Mouse (Mus musculus) liver, adult (tissue): ENCODE results near the gene Olfr918.

Source experiments
- GATA4 ChIP-seq: IDR thresholded peaks from 2 replicates; pipeline ENCODE4 v1.6.1; 2014; ENCODE audit warnings: mild to moderate bottlenecking, low read length; ENCODE audit not compliant: insufficient replicate concordance

Gene Olfr918

GRCm38 (mm10) chr9:38674501-38674900 lies at the start of gene Olfr918:
Gene Olfr918 (minus strand): TSS chr9:38674601.
- no peak for TF ChIP-seq GATA4

- TF ChIP-seq GATA4 = no peak
These were observed 49.6 kb upstream of the Olfr918 start for GRCm38 (mm10) chr9:38724044-38724443.

- no peak for TF ChIP-seq GATA4
These were observed 44.6 kb upstream of the Olfr918 start for GRCm38 (mm10) chr9:38718927-38719441.

GRCm38 (mm10) chr9:38718102-38718501 lies 43.7 kb upstream of the Olfr918 start, which contains the start of gene Vwa5a:
Gene Vwa5a (plus strand): TSS chr9:38718268.
- TF ChIP-seq GATA4 = no peak

GRCm38 (mm10) chr9:38672887-38673286 lies 1.5 kb downstream of the Olfr918 start:
- TF ChIP-seq GATA4 = no peak

- no peak for TF ChIP-seq GATA4
These were observed 8.7 kb downstream of the Olfr918 start, which contains the start of gene Olfr917 for GRCm38 (mm10) chr9:38665742-38666141. Gene Olfr917 (minus strand): TSS chr9:38665842.

- no peak for TF ChIP-seq GATA4
These were observed 14.6 kb downstream of the Olfr918 start, which contains the start of gene Olfr916 for GRCm38 (mm10) chr9:38659775-38660174. Gene Olfr916 (minus strand): TSS chr9:38659875.

- TF ChIP-seq GATA4 = no peak
These were observed 42.0 kb downstream of the Olfr918 start for GRCm38 (mm10) chr9:38632406-38632805.
